ENCODE assay signal across 9 mouse cellular contexts in the genomic region with DNA sequence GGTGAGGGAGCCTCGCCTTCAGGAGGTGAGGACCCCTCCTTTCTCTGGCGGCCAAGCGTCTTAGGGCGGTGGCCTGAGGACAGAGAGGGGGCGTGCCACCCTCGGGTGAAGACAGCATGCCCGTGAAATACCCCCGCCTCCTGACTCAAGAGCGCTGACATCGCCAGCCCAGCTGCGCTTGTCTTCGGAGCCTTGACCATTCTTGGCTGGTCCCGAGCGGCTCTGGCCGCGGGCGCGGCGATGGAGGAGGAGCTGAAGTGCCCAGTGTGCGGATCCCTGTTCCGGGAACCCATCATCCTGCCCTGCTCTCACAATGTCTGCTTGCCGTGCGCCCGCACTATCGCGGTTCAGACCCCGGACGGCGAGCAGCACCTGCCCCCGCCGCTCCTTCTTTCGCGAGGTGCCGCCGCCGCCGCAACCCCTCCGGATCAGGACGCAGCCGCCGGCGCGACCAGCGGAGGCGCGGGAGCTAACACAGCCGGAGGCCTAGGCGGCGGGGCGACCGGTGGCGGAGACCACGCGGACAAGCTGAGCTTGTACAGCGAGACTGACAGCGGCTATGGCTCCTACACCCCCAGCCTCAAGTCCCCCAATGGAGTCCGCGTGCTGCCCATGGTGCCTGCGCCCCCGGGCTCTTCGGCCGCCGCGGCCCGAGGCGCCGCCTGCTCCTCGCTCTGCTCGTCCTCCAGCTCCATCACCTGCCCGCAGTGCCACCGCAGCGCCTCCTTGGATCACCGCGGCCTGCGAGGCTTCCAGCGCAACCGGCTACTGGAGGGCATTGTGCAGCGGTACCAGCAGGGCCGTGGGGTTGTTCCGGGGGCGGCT. TPM values are rescaled to one million over a fixed set of nuclear protein-coding genes. Genes with fewer than 3 reads are reported as not detected.
DNase-seq lines count a peak whose midpoint lies in the region; ATAC-seq and TF ChIP-seq lines count a peak whose summit lies in the region.
"Had no signal": no experiment of that assay in that cellular context is flagged by ENCODE, and none has a peak within 500 bp of the region (broad histone marks: within the 10 kb centered on the region; RNA-seq: fewer than 3 reads in every experiment).

No protein-coding gene starts in this region.

- H3K4me1 ChIP-seq in lung, postnatal 0 days (ENCODE audit: insufficient read depth, low read depth, low read length): peaks cover 12% of the 10 kb centered on the region
- H3K4me1 ChIP-seq in forebrain, embryonic 13.5 days: peaks cover 57% of the 10 kb centered on the region
- H3K4me1 ChIP-seq in limb, embryonic 15.5 days: peaks cover 31% of the 10 kb centered on the region

- no peak for TF ChIP-seq EP300 in lung, postnatal 0 days (IDR thresholded peaks at IDR 0.05)

- ATAC-seq in lung, postnatal 0 days: peak; percentile 26
- ATAC-seq in forebrain, embryonic 13.5 days: peak; percentile 13
- no peak for ATAC-seq in limb, embryonic 15.5 days (ENCODE audit: insufficient number of reproducible peaks, low FRiP score, low TSS enrichment, low read depth)

- H3K27me3 ChIP-seq in lung, postnatal 0 days (replicated peaks; ENCODE audit: insufficient read depth, low read length): peaks cover 53% of the 10 kb centered on the region
- peaks cover 50% of the 10 kb centered on the region for H3K27me3 ChIP-seq in forebrain, embryonic 13.5 days
- H3K27me3 ChIP-seq in limb, embryonic 15.5 days: peaks cover 91% of the 10 kb centered on the region

- H3K27ac ChIP-seq in lung, postnatal 0 days (ENCODE audit: low read length): no peak overlapping the region
- peak overlapping the region; percentile 96 for H3K27ac ChIP-seq in forebrain, embryonic 13.5 days
- H3K27ac ChIP-seq in limb, embryonic 15.5 days: no peak overlapping the region

- H3K36me3 ChIP-seq in lung, postnatal 0 days (ENCODE audit: insufficient read depth, low read length): no peaks in the 10 kb centered on the region
- no peaks in the 10 kb centered on the region for H3K36me3 ChIP-seq in forebrain, embryonic 13.5 days (ENCODE audit: poor library complexity, severe bottlenecking)
- no peaks in the 10 kb centered on the region for H3K36me3 ChIP-seq in limb, embryonic 15.5 days

- no peak for TF ChIP-seq CTCF in lung, postnatal 0 days (IDR thresholded peaks at IDR 0.05)

- H3K4me3 ChIP-seq in lung, postnatal 0 days (ENCODE audit: low read depth, low read length): peak overlapping the region; percentile 42; the same call in 1 of the 2 replicates
- peak overlapping the region; percentile 66 for H3K4me3 ChIP-seq in forebrain, embryonic 13.5 days
- H3K4me3 ChIP-seq in limb, embryonic 15.5 days: peak overlapping the region; percentile 54
- H3K4me3 ChIP-seq: erythroblast, embryonic 14.5 days had no signal

- H3K9me3 ChIP-seq in lung, postnatal 0 days (ENCODE audit: low read length): no peaks in the 10 kb centered on the region
- H3K9me3 ChIP-seq in forebrain, embryonic 13.5 days (replicated peaks): no peaks in the 10 kb centered on the region
- no peaks in the 10 kb centered on the region for H3K9me3 ChIP-seq in limb, embryonic 15.5 days

- DNase-seq in cerebellum, adult 11 months: peak; percentile 48
- DNase-seq in cerebellum, adult 9-10 months: no peak
- peak; percentile 24 for DNase-seq in lung, postnatal 0 days (ENCODE audit: low spot score)
- no peak for DNase-seq in lung, postnatal 14 days
- peak; percentile 56 for DNase-seq in right cerebral cortex, postnatal 25 days
- DNase-seq in spleen, postnatal 4 days (ENCODE audit: low spot score in 2 of 2): no peak

- H3K4me2 ChIP-seq in lung, postnatal 0 days (replicated peaks; ENCODE audit: low read depth, low read length): peak overlapping the region; percentile 87
- peak overlapping the region; percentile 90 for H3K4me2 ChIP-seq in forebrain, embryonic 13.5 days
- H3K4me2 ChIP-seq in limb, embryonic 15.5 days: peak overlapping the region; percentile 99

- WGBS in lung, postnatal 0 days: under 1% methylated on average over 63 of the region's 81 CpGs
- WGBS in forebrain, embryonic 13.5 days: under 1% methylated on average over 72 of the region's 81 CpGs
- under 1% methylated on average over 80 of the region's 81 CpGs for WGBS in limb, embryonic 15.5 days

- no peak overlapping the region for H3K9ac ChIP-seq in lung, postnatal 0 days (replicated peaks; ENCODE audit: low read depth)
- H3K9ac ChIP-seq in forebrain, embryonic 13.5 days: peak overlapping the region; percentile 80
- H3K9ac ChIP-seq in limb, embryonic 15.5 days: no peak overlapping the region

RNA-seq across cellular contexts. Expression of gene Trim67, which starts 1.0 kb away (rescaled TPM):
- polyA plus RNA-seq in lung, postnatal 0 days (2015; fragmentation: Nextera tagmentation; extraction: Ambion mirVana): 1.5 and 1.7 TPM in 2 replicates
- 9.4 and 9.8 TPM in 2 replicates for polyA plus RNA-seq in forebrain, embryonic 13.5 days (2015; fragmentation: Nextera tagmentation; extraction: Ambion mirVana)
- polyA plus RNA-seq in limb, embryonic 15.5 days (2015; fragmentation: Nextera tagmentation; extraction: Ambion mirVana): 0.06 and 0.14 TPM in 2 replicates
- polyA plus RNA-seq: erythroblast, embryonic 14.5 days had no signal

RNA-seq across cellular contexts. Expression of gene Fam89a, which starts 42.2 kb away (rescaled TPM):
- polyA plus RNA-seq in lung, postnatal 0 days (2015; fragmentation: Nextera tagmentation; extraction: Ambion mirVana): 3.0 and 3.9 TPM in 2 replicates
- 0.34 and 0.36 TPM in 2 replicates for polyA plus RNA-seq in forebrain, embryonic 13.5 days (2015; fragmentation: Nextera tagmentation; extraction: Ambion mirVana)
- polyA plus RNA-seq in limb, embryonic 15.5 days (2015; fragmentation: Nextera tagmentation; extraction: Ambion mirVana): 5.5 and 7.4 TPM in 2 replicates
- polyA plus RNA-seq: erythroblast, embryonic 14.5 days had no signal

Comparison
In these comparisons a context has a peak if more than half of its experiments do, and no peak if none do; other contexts are left out.
1. DNase-seq: peak in cerebellum, adult 11 months (single experiment), lung, postnatal 0 days (single experiment) and right cerebral cortex, postnatal 25 days (single experiment); none in cerebellum, adult 9-10 months (single experiment), lung, postnatal 14 days (single experiment) and spleen, postnatal 4 days (0 of 2).
2. Peak in every context shown above with its lines, with median percentiles within 50 percentile points of each other: H3K4me2 ChIP-seq and H3K4me3 ChIP-seq.